24 mouse cellular contexts compared by ENCODE assay signal in the genomic region with DNA sequence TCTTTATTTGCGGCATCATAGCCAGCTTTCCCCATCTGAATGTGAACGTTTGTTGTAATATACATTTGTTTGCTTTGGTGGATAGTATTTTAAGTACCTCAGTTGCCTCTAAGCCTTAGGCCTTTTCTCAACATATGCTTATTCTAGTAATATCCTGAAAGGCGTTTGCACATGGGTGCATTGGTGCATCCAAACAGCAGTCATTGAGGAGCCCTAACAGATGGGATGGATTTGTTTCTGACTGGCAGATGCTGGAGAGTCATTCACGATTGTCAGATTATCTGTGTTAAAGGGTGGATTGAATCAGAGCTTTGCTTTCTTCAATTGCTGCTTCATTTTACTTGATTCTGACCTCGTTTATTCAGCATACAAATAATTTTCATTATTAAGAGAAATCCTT.
DNase-seq lines count a peak whose midpoint lies in the region; ATAC-seq lines count a peak whose summit lies in the region.
"Had no signal": no experiment of that assay in that cellular context is flagged by ENCODE, and none has a peak within 500 bp of the region (broad histone marks: within the 10 kb centered on the region; RNA-seq: fewer than 3 reads in every experiment).

No protein-coding gene starts in this region.

- no peak overlapping the region for H3K4me2 ChIP-seq in hindbrain, embryonic 13.5 days
- H3K4me2 ChIP-seq in hindbrain, embryonic 12.5 days (replicated peaks): no peak overlapping the region
- no peak overlapping the region for H3K4me2 ChIP-seq in neural tube, embryonic 13.5 days
- H3K4me2 ChIP-seq: embryonic facial prominence, embryonic 15.5 days; limb, embryonic 15.5 days; lung, embryonic 14.5 days had no signal

- no peaks in the 10 kb centered on the region for H3K9me3 ChIP-seq in hindbrain, embryonic 13.5 days
- H3K9me3 ChIP-seq in hindbrain, embryonic 12.5 days (replicated peaks): no peaks in the 10 kb centered on the region
- no peaks in the 10 kb centered on the region for H3K9me3 ChIP-seq in neural tube, embryonic 13.5 days
- H3K9me3 ChIP-seq: embryonic facial prominence, embryonic 15.5 days; limb, embryonic 15.5 days had no signal

- DNase-seq in neural tube, embryonic 10.5 days (ENCODE audit: extremely low spot score, low spot score): no peak
- peak; percentile 30 to 44 for DNase-seq in layer of hippocampus, adult 18-20 months (ENCODE audit: low spot score in 2 of 2)
- DNase-seq in layer of hippocampus, postnatal 36 days: peak; percentile 6 to 7
- DNase-seq in kidney, postnatal 25 days: no peak
- DNase-seq in adrenal gland, postnatal 4 days (ENCODE audit: low spot score in 2 of 2): no peak
- DNase-seq: adrenal gland, adult 2 months; cerebellum, adult 9-10 months; gastrocnemius, postnatal 14 days; heart, adult 2 months; kidney, adult 18-20 months; left cerebral cortex, postnatal 4 days; lung, embryonic 14.5 days; midbrain, embryonic 14.5 days; right cerebral cortex, adult 18-20 months; right cerebral cortex, postnatal 4 days; thymus, postnatal 25 days had no signal

- no peak for ATAC-seq in hindbrain, embryonic 13.5 days (ENCODE audit: low FRiP score)
- ATAC-seq in hindbrain, embryonic 12.5 days (ENCODE audit: low FRiP score): no peak
- peak; percentile 44; the same call in 1 of the 2 replicates for ATAC-seq in neural tube, embryonic 13.5 days (ENCODE audit: low read depth)

- H3K4me3 ChIP-seq in hindbrain, embryonic 13.5 days: no peak overlapping the region
- H3K4me3 ChIP-seq in hindbrain, embryonic 12.5 days: no peak overlapping the region
- H3K4me3 ChIP-seq in neural tube, embryonic 13.5 days: no peak overlapping the region
- H3K4me3 ChIP-seq: embryonic facial prominence, embryonic 15.5 days; heart, adult 2 months; layer of hippocampus, adult 2 months; limb, embryonic 15.5 days; myocyte had no signal

- H3K36me3 ChIP-seq in hindbrain, embryonic 13.5 days: no peaks in the 10 kb centered on the region
- H3K36me3 ChIP-seq in hindbrain, embryonic 12.5 days: no peaks in the 10 kb centered on the region
- H3K36me3 ChIP-seq in neural tube, embryonic 13.5 days: no peaks in the 10 kb centered on the region
- H3K36me3 ChIP-seq: embryonic facial prominence, embryonic 15.5 days; limb, embryonic 15.5 days had no signal

- peaks cover 7% of the 10 kb centered on the region for H3K4me1 ChIP-seq in hindbrain, embryonic 13.5 days (replicated peaks)
- H3K4me1 ChIP-seq in hindbrain, embryonic 12.5 days: no peaks in the 10 kb centered on the region
- H3K4me1 ChIP-seq in neural tube, embryonic 13.5 days (replicated peaks): peaks cover 4% of the 10 kb centered on the region
- H3K4me1 ChIP-seq: embryonic facial prominence, embryonic 15.5 days; limb, embryonic 15.5 days had no signal

- no peaks in the 10 kb centered on the region for H3K27me3 ChIP-seq in hindbrain, embryonic 13.5 days
- no peaks in the 10 kb centered on the region for H3K27me3 ChIP-seq in hindbrain, embryonic 12.5 days
- no peaks in the 10 kb centered on the region for H3K27me3 ChIP-seq in neural tube, embryonic 13.5 days
- H3K27me3 ChIP-seq: embryonic facial prominence, embryonic 15.5 days; limb, embryonic 15.5 days had no signal

- H3K27ac ChIP-seq in hindbrain, embryonic 13.5 days: 0 out of 2 replicates have a peak overlapping the region, but pooled peaks have one; percentile 35
- no peak overlapping the region for H3K27ac ChIP-seq in hindbrain, embryonic 12.5 days
- no peak overlapping the region for H3K27ac ChIP-seq in neural tube, embryonic 13.5 days (replicated peaks)
- H3K27ac ChIP-seq: embryonic facial prominence, embryonic 15.5 days; heart, adult 2 months; layer of hippocampus, adult 2 months; limb, embryonic 15.5 days; liver, embryonic 14.5 days had no signal

- WGBS in hindbrain, embryonic 13.5 days: 64% methylated on average over 5 of the region's 5 CpGs
- 77% methylated on average over 5 of the region's 5 CpGs for WGBS in hindbrain, embryonic 12.5 days
- WGBS in neural tube, embryonic 13.5 days: 66% methylated on average over 5 of the region's 5 CpGs

- H3K9ac ChIP-seq in hindbrain, embryonic 13.5 days: no peak overlapping the region
- H3K9ac ChIP-seq in hindbrain, embryonic 12.5 days: no peak overlapping the region
- H3K9ac ChIP-seq in neural tube, embryonic 13.5 days: no peak overlapping the region
- H3K9ac ChIP-seq: embryonic facial prominence, embryonic 15.5 days; limb, embryonic 15.5 days; liver, embryonic 14.5 days; lung, embryonic 14.5 days had no signal

Comparison
In these comparisons a context has a peak if more than half of its experiments do, and no peak if none do; other contexts are left out.
1. DNase-seq: peak in layer of hippocampus, adult 18-20 months (2 of 2) and layer of hippocampus, postnatal 36 days (2 of 2); none in neural tube, embryonic 10.5 days (single experiment), kidney, postnatal 25 days (0 of 2) and adrenal gland, postnatal 4 days (0 of 2).